Mouse (Mus musculus) spleen, postnatal 14 days (tissue): ENCODE data around the gene Mib2.
"Not testable (repeated sequence)": the region's sequence is repeated elsewhere in the genome, so short reads cannot be mapped to it uniquely, and the experiment has no call there.

Experiments
- DNase-seq, 2 experiments: peaks; one replicate each; pipeline ENCODE4 v3.0.0; 2021 to 2022; ENCODE audit warnings: low spot score in 2 of 2

The Mib2 gene

DNA sequence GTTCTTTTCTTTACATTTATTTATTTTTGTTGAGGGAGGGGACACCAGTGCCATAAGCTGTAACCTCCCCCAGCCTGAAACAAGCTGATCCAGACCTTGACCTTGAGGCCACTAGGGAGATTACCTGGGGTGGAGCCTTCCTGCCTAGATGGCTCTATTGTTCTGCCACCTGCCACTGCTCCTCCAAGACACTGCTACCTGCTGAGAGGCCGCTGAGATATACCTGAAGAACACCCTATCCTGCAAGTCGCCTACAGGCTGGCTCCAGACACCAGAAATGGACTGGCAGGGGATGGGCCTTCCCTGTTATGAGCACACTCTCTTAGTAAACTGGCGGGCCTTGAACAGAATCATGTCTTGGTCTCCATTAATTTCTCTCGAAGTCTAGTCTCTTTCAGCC, 1.2 kb upstream of the Mib2 start:
- not testable (repeated sequence) for DNase-seq

GRCm38 (mm10) chr4:155669598-155670075, 639 bp upstream of the Mib2 start:
- no peak for DNase-seq

DNA sequence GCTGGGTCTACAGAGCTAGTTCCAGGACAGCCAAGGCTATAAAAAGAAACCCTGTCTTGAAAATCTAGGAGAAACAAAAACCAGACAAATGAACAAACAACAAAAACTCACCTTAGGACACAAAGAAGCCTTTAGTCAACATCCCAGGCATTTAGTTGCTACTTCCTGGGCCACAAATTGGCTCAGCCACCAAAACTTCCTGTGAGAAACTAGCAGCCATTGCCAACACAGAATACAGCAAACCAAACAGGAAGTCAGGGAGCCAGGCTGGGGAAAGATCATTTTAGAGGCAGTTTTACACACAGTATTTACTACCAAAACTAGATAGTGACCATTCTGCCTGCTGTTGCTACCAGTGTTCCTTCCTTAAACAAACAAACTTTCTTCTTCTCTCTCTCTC, 2.1 kb downstream of the Mib2 start:
- no peak for DNase-seq

DNA sequence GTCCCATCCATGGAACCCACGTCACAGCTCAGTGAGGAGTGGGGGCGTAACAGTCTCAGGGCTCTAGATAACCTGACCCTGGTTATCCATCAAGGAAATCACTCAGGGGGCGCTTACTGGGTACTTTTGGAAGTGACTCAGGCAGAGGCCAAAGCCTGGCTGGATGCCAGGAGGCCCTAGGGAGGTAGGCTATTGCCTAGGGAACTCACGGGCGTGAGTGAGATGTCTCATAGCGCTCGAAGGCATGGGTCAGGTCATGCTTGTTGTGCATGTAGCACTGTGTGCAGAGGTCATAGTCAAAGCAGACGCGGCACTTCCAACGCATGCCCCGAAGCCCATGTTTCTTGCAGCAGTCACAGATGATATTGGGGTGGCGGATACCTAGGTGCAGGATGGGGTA, 8.4 kb downstream of the Mib2 start:
- DNase-seq = no peak

DNA sequence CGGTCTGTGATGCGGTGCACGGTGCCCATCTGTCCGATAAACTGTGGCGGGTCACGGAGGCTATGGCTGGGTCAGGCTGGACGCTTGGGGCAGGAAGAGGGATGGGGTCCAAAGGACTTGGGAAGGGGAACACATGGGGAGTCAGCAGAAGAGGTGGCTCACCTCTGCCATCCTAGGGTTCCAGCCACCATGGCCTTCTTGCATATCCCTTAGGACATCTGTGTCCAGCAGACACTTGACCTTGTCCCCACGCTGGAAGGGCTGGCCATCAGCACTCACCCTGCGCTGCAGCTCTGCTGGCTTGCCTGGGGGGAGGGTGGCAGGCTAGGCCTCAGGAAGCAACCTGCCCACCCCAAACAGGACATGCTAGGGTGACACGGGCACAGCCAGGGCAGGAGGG, 10.0 kb downstream of the Mib2 start:
- no peak for DNase-seq

GRCm38 (mm10) chr4:155656214-155656751, 12.7 kb downstream of the Mib2 start:
- no peak for DNase-seq

- no peak for DNase-seq
Observed at GRCm38 (mm10) chr4:155654456-155655298, 14.3 kb downstream of the Mib2 start.

- no peak for DNase-seq
Observed at GRCm38 (mm10) chr4:155654183-155654455, 14.9 kb downstream of the Mib2 start.

DNA sequence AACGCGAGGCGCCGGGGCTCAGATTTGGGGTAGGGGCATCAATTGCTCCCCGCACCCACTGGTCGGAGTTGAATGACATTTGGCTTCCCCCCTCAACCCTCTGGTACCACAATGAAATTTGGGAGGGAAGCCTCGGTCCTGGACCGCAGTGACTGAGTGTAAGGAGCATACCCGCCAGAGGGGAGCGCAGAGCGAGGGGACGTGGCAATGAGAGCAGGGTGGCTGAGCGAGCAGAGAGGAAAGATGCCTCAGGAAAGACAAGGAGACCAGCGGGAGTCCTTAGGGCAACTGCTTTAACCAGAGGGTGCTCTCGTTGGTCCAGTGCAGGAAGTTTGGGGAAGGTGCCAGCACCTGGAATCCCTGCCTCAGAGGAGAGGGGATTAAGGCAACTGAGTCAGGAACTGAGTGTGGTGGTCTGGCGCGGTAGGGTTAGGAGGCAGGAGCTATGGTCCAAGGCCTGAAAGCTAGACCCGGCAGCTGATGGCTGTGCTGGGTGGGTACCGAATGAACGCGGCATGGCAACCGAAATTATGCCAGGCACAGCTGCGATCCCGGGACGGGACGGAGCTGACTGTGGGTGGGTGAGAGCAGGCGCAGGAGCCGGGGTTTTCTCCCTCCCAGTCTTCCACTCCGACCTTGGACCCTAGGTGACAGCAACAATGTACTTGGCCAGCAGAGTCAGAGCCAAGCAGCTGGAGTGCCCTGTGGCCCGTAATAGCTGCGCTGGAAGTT, 15.4 kb downstream of the Mib2 start:
- no peak for DNase-seq

- DNase-seq = no peak
Observed at GRCm38 (mm10) chr4:155653086-155653450, 15.9 kb downstream of the Mib2 start, which contains the start of gene Mmp23. Gene Mmp23, minus strand, starts transcription at chr4:155653384.

DNA sequence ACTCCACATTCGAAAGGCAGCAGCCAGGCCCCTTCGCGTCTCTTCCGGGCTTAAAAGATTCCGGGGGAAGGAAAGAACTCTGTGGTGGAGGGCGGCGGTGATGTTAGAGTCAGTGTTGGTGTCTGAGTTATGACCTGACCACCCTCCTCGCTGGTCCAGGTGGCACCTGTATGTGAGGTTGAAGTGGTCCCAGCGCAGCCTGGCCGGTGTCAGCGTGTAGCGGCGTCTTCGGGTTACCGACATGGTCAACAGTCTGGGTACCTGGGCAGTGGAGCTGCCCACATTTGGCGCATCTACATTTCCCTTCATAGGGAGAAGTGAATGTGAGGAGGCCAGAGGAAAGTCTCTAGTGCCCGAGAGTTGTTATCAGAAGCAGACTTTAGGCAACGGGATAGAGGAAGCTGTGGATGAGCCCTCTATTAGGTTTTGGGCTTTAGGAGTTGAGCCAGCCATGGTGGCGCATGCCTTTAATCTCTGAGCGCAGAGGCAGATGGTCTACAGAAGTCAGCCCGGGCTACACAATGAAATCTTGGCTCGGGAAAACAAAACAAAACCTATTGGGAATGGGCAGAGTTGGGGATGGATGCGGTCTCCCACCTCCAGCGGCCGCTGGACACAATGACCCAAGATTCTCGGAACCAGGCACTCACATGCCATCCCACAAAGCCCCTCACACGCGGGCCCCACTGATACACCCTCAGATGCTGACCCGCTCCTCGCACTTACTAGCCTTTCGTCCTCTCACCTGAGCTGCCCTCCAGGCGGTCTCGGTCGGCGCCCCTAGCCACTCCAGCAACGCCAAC, 16.5 kb downstream of the Mib2 start:
- DNase-seq = no peak

- DNase-seq = no peak
Observed at GRCm38 (mm10) chr4:155651553-155652269, 17.3 kb downstream of the Mib2 start.

DNA sequence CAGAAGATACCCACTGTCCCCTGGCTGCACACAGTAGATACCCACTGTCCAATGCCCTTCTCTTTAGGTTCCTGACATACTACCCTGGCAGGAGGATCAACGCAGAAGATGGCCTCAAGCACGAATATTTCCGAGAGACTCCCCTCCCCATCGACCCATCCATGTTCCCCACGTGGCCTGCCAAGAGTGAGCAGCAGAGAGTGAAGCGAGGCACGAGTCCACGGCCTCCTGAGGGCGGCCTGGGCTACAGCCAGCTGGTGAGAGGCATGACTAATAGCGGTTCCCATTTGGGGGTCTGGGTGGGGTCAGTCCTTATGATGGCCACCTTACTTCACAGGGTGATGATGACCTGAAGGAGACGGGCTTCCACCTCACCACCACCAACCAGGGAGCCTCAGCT, 19.6 kb downstream of the Mib2 start:
- DNase-seq = no peak

GRCm38 (mm10) chr4:155645721-155646120, 23.3 kb downstream of the Mib2 start:
- no peak for DNase-seq

DNA sequence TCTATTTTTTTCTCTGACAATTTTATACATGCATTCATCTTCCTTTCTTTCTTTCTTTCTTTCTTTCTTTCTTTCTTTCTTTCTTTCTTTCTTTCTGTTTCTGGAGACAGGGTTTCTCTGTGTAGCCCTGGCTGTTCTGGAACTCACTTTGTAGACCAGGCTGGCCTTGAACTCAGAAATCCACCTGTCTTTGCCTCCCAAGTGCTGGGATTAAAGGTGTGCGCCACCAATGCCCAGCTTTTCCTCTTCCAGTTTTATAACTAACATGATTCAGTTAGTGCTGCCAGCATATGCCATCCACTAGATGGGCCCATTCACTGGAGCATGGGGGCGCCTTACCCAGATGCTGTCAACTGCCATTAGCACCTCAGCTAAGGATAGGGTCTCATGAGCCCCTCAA, 23.7 kb downstream of the Mib2 start, which contains the start of gene Gm10563:
Gene Gm10563, minus strand, starts transcription at position 101 of the 400 bp plus-strand sequence.
- not testable (repeated sequence) for DNase-seq

DNA sequence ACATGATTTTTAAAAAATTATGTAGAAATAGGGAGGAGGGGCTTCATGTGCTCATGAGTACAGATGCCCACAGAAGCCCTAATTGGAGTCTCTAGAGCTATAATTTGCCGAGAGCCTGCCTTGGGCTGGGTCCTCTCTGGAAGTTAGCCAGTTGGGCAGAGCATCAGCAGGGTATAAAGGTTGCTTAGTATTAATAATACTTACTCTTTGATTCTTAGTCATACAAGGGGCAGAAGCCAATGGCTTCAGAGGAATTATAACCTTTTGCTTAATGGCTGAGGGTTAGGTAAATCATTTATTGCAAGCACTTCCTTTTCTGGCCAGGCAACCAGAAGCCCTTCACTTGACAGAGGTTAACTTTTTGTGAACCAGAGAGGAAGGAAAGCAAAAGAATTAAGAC, 25.5 kb downstream of the Mib2 start:
- no peak for DNase-seq

DNA sequence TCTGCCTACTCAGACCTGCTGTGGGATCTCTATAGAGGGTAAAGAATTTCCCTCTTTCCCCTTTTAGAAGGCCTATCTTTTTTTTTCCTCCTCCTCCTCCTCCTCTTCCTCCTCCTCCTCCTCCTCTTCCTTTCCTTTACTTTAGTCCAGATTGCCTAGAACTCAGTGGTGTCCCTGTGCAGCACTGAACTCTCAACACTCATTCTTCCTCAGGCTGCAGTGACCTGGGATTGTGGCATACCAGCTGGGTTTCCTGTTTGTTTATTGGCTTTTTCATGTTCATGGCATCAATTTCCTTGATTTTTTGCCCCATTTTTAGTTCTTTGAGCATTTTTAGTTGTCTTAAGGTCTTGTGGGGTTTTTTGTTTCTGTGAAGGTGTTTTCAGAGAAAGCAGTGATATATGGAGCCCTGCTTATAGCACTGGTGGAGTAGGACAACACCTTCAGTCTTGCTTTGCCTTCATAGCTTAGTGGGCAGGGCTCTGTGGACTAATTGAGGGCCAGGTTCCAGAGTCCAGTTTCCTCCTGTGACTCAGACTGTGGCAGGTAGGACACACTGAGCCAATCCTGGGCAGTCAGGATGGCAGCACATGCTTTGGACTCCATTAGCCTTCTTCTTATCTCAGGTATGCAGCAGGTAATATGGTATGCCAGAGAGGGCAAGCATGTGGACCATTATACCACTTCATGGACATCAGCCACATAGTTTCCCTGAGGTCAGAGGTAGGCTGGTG, 33.1 kb downstream of the Mib2 start:
- no peak for DNase-seq

DNA sequence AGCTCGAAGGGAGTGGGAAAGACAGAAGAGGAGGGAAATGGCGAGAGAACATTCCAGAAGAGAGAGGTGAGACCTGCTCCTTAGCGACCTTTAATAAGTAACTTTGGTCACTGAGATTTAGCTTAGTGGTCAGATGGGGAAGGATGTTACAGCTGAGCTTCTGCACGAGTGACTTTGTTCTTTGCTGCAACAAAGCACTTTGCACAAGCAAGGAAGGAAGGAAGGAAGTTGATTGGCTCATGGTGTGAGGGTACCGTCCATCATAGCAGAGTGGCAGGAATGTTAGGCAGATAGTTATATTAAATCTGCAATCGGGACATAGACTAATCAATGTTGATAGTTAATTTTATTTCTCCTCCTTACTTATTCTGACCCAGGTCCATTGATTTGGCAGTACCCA, 38.7 kb downstream of the Mib2 start:
- DNase-seq = no peak

- peak; percentile 87 to 91 for DNase-seq
Observed at GRCm38 (mm10) chr4:155624338-155625291, 44.4 kb downstream of the Mib2 start, which contains the start of gene Cdk11b. Gene Cdk11b, plus strand, starts transcription at chr4:155624854.
